Mouse (Mus musculus) CH12.LX (cell line): ENCODE data around the gene Ldb3. TPM values are rescaled to one million over a fixed set of nuclear protein-coding genes. Genes with fewer than 3 reads are reported as not detected.

ENCODE experiments used
- DNase-seq: peaks from one replicate; pipeline ENCODE4 v3.0.0-alpha.2; 2013; ENCODE audit errors: extremely low read depth
- H3K27ac ChIP-seq: 2 replicates; pipeline ENCODE4 v1.5.1; 2012; ENCODE audit warnings: low read depth, mild to moderate bottlenecking, control low read depth, moderate library complexity; ENCODE audit not compliant: insufficient read depth
- H3K27me3 ChIP-seq: replicated peaks from 2 replicates; pipeline ENCODE3; 2012; ENCODE audit warnings: inconsistent platforms
- H3K36me3 ChIP-seq, 2 experiments: replicated peaks in 1 of 2; 2 replicates each; pipeline versions ENCODE3 to v1.6.1; 2012; ENCODE audit warnings: inconsistent platforms in 1 of 2, low read length in 1 of 2, mild to moderate bottlenecking in 1 of 2, mixed read lengths in 1 of 2, moderate library complexity in 1 of 2; ENCODE audit not compliant: control insufficient read depth in 1 of 2, insufficient read depth in 1 of 2
- H3K4me1 ChIP-seq, 2 experiments: 2 replicates each; pipeline ENCODE4 v1.6.1; 2012; ENCODE audit warnings: inconsistent platforms in 1 of 2, moderate library complexity in 1 of 2; ENCODE audit not compliant: insufficient read depth in 2 of 2, control insufficient read depth in 1 of 2
- H3K4me2 ChIP-seq: 2 replicates; pipeline ENCODE4 v1.6.1; 2012; ENCODE audit warnings: low read depth, mild to moderate bottlenecking, control low read depth; ENCODE audit not compliant: poor library complexity, insufficient read depth, severe bottlenecking
- H3K4me3 ChIP-seq, 3 experiments: fragments of 150-350 bp in 1 of 3; sonication (generic) in 1 of 3; replicated peaks in 1 of 3; 2 replicates each; pipeline versions ENCODE3 to v1.5.1; 2011 to 2012; ENCODE audit warnings: low read depth in 2 of 3, low read length in 2 of 3, mild to moderate bottlenecking in 2 of 3, moderate library complexity in 2 of 3, control low read depth in 1 of 3, improper control_type of control experiment in 1 of 3, inconsistent platforms in 1 of 3, mixed read lengths in 1 of 3; ENCODE audit not compliant: poor library complexity in 1 of 3
- H3K79me2 ChIP-seq: replicated peaks from 2 replicates; pipeline ENCODE4 v1.6.1; 2012; ENCODE audit warnings: mild to moderate bottlenecking, moderate library complexity; ENCODE audit not compliant: control insufficient read depth, poor library complexity, insufficient read depth, severe bottlenecking; ENCODE audit errors: extremely low read depth
- H3K9ac ChIP-seq: 2 replicates; pipeline ENCODE4 v1.6.1; 2012; ENCODE audit warnings: low read depth, mild to moderate bottlenecking, control low read depth, moderate library complexity; ENCODE audit not compliant: insufficient read depth
- H3K9me3 ChIP-seq: replicated peaks from 2 replicates; pipeline ENCODE3; 2012; ENCODE audit warnings: low read length, inconsistent platforms, mixed read lengths
- BHLHE40 ChIP-seq: IDR thresholded peaks from 2 replicates; pipeline ENCODE4 v1.6.1; 2011; ENCODE audit warnings: mild to moderate bottlenecking, low read depth, low read length, improper control_type of control experiment
- CHD1 ChIP-seq: IDR thresholded peaks from 2 replicates; pipeline ENCODE4 v1.6.1; 2012; ENCODE audit warnings: low read depth, low read length, improper control_type of control experiment, inconsistent platforms
- ELF1 ChIP-seq: IDR thresholded peaks from 2 replicates; pipeline ENCODE4 v1.6.1; 2014; ENCODE audit warnings: low read depth, mild to moderate bottlenecking, inconsistent platforms, low read length, improper control_type of control experiment
- EP300 ChIP-seq: IDR thresholded peaks from 2 replicates; pipeline ENCODE4 v1.6.1; 2011; ENCODE audit warnings: low read length, improper control_type of control experiment
- IRF4 ChIP-seq: IDR thresholded peaks from 2 replicates; pipeline ENCODE4 v1.6.1; 2014; ENCODE audit warnings: low read depth, mild to moderate bottlenecking, inconsistent platforms, low read length, improper control_type of control experiment
- JUND ChIP-seq: conservative IDR thresholded peaks from 2 replicates; pipeline ENCODE4 v1.6.1; 2011; ENCODE audit warnings: low read depth, low read length, improper control_type of control experiment
- MAFK ChIP-seq: IDR thresholded peaks from 2 replicates; pipeline ENCODE4 v1.6.1; 2011; ENCODE audit warnings: low read length, improper control_type of control experiment; ENCODE audit not compliant: insufficient replicate concordance
- MXI1 ChIP-seq: IDR thresholded peaks from 2 replicates; pipeline ENCODE4 v1.6.1; 2011; ENCODE audit warnings: mild to moderate bottlenecking, low read depth, low read length, improper control_type of control experiment
- MYC ChIP-seq: IDR thresholded peaks from 2 replicates; pipeline ENCODE4 v1.6.1; 2011; ENCODE audit warnings: low read depth, mild to moderate bottlenecking, improper control_type of control experiment, low read length
- NELFE ChIP-seq: IDR thresholded peaks from 2 replicates; pipeline ENCODE4 v1.6.1; 2011; ENCODE audit warnings: low read depth, low read length, improper control_type of control experiment
- NRF1 ChIP-seq: IDR thresholded peaks from 2 replicates; pipeline ENCODE4 v1.6.1; 2014; ENCODE audit warnings: low read depth, mild to moderate bottlenecking, inconsistent platforms, low read length, improper control_type of control experiment, moderate library complexity
- PAX5 ChIP-seq: IDR thresholded peaks from 2 replicates; pipeline ENCODE4 v1.6.1; 2012; ENCODE audit warnings: low read length, inconsistent platforms, mixed read lengths
- POLR2A ChIP-seq: IDR thresholded peaks from 2 replicates; pipeline ENCODE4 v1.6.1; 2011; ENCODE audit warnings: low read depth, mild to moderate bottlenecking, improper control_type of control experiment, low read length
- POLR2AphosphoS2 ChIP-seq: IDR thresholded peaks from 2 replicates; pipeline ENCODE4 v1.6.1; 2011; ENCODE audit warnings: low read depth, low read length, improper control_type of control experiment
- RCOR1 ChIP-seq: conservative IDR thresholded peaks from 2 replicates; pipeline ENCODE4 v1.6.1; 2012; ENCODE audit warnings: low read depth, mild to moderate bottlenecking, inconsistent platforms, low read length, improper control_type of control experiment
- SIN3A ChIP-seq: IDR thresholded peaks from 2 replicates; pipeline ENCODE4 v1.6.1; 2012; ENCODE audit warnings: low read length, improper control_type of control experiment, inconsistent platforms
- TBP ChIP-seq: conservative IDR thresholded peaks from 2 replicates; pipeline ENCODE4 v1.6.1; 2011; ENCODE audit warnings: low read depth, low read length, improper control_type of control experiment
- TCF12 ChIP-seq: IDR thresholded peaks from 2 replicates; pipeline ENCODE4 v1.6.1; 2014; ENCODE audit warnings: low read depth, mild to moderate bottlenecking, inconsistent platforms, low read length, improper control_type of control experiment
- USF1 ChIP-seq: IDR thresholded peaks from 2 replicates; pipeline ENCODE4 v1.6.1; 2014; ENCODE audit warnings: low read depth, mild to moderate bottlenecking, inconsistent platforms, low read length, improper control_type of control experiment
- USF2 ChIP-seq: conservative IDR thresholded peaks from 2 replicates; pipeline ENCODE4 v1.6.1; 2011; ENCODE audit warnings: low read depth, low read length, improper control_type of control experiment
- ZKSCAN1 ChIP-seq: IDR thresholded peaks from 2 replicates; pipeline ENCODE4 v1.6.1; 2012; ENCODE audit warnings: low read depth, inconsistent platforms, low read length, improper control_type of control experiment, borderline replicate concordance
- dilution Hi-C: fragments of 300-500 bp; cut with MboI; formaldehyde crosslinking; loops from 2 replicates; pipeline ENCODE4 v1.14.3; 2020; ENCODE audit warnings: low sequenced_read_pairs; ENCODE audit not compliant: extremely low pct_unique_long_range_greater_than_20kb, extremely low pct_ligation_motif_present
- in situ Hi-C: fragments of 300-500 bp; cut with MboI; formaldehyde crosslinking; loops from 3 replicates; pipeline ENCODE4 v1.14.3; 2019; ENCODE audit warnings: low sequenced_read_pairs, low pct_ligation_motif_present, low pct_unique_long_range_greater_than_20kb, mixed read lengths
- polyA plus RNA-seq: library from polyadenylated mRNA; unstranded; fragments of >175 nt; gene quantifications from 2 replicates; pipeline ENCODE4 v1.2.1, GENCODE M21; 2012; ENCODE audit warnings: low read depth; ENCODE audit not compliant: insufficient read length
- total RNA-seq, 2 experiments: library from RNA; depleted of rRNA; stranded (reverse); fragments of 300-350 nt in 1 of 2; fragments of >200 nt in 1 of 2; gene quantifications; 2 replicates each; pipeline ENCODE4 v1.2.3; 2012 to 2014

Gene Ldb3
- total and polyA plus RNA-seq, 3 experiments: 0.08 TPM; not detected in 2

- H3K4me1 ChIP-seq: peaks cover 7 to 12% of the 10 kb centered on the region in 2 experiments
- H3K4me2 ChIP-seq: no peak overlapping the region
- no peaks in the 10 kb centered on the region for H3K36me3 ChIP-seq
- H3K9me3 ChIP-seq: no peaks in the 10 kb centered on the region
- H3K9ac ChIP-seq: no peak overlapping the region
- H3K27me3 ChIP-seq: no peaks in the 10 kb centered on the region
- TF ChIP-seq BHLHE40: no peak
- TF ChIP-seq POLR2AphosphoS2: no peak
- no peak for TF ChIP-seq MYC
- no peak for TF ChIP-seq EP300
- no peak for TF ChIP-seq CHD1
- TF ChIP-seq ELF1: no peak
- no peak for TF ChIP-seq JUND
- no peak for TF ChIP-seq POLR2A
- no peak for TF ChIP-seq RCOR1
- no peak for TF ChIP-seq USF1
- TF ChIP-seq NRF1: no peak
- TF ChIP-seq IRF4: no peak
- no peak for TF ChIP-seq NELFE
- no peak for TF ChIP-seq TCF12
- no peak overlapping the region for H3K27ac ChIP-seq
- no peak for DNase-seq
- no peaks in the 10 kb centered on the region for H3K79me2 ChIP-seq
- in situ Hi-C loops (loop anchor here (10.0 kb wide), 1 partner anchor 191 kb away; the partner anchor contains the start of genes Mmrn2 and Sncg), dilution Hi-C loops (no loop called here)
- H3K4me3 ChIP-seq: no peak overlapping the region
Measured at GRCm38 (mm10) chr14:34565711-34566110, 22.8 kb downstream of the Ldb3 start.

GRCm38 (mm10) chr14:34564646-34565045 lies 23.8 kb downstream of the Ldb3 start:
- Histone ChIP-seq H3K27me3 (no peaks in the 10 kb centered on the region), H3K9me3 (no peaks in the 10 kb centered on the region), H3K4me3 (no peak overlapping the region), H3K79me2 (no peaks in the 10 kb centered on the region), H3K4me1 (peaks cover 5 to 12% of the 10 kb centered on the region in 2 experiments), H3K4me2 (no peak overlapping the region)
- in situ Hi-C loops: loop anchor here (5.0 to 10.0 kb wide), 2 partner anchors 142 to 190 kb away; partner anchors contain the start of genes Mmrn2 and Sncg
- DNase-seq: no peak
- no peak for TF ChIP-seq MXI1
- no peak for TF ChIP-seq MAFK
- no peak for TF ChIP-seq POLR2A
- TF ChIP-seq JUND: no peak
- no peak for TF ChIP-seq PAX5
- no peak for TF ChIP-seq SIN3A
- TF ChIP-seq NRF1: no peak
- TF ChIP-seq TBP: no peak
- no peak for TF ChIP-seq MYC
- no peak for TF ChIP-seq USF2
- no peak for TF ChIP-seq RCOR1
- TF ChIP-seq CHD1: no peak
- no peak for TF ChIP-seq ZKSCAN1
- TF ChIP-seq POLR2AphosphoS2: no peak
- TF ChIP-seq, all 38 proteins: peak for 0
- H3K36me3 ChIP-seq: no peaks in the 10 kb centered on the region
- H3K9ac ChIP-seq: no peak overlapping the region
- dilution Hi-C loops: no loop called here
- no peak overlapping the region for H3K27ac ChIP-seq
